Mouse (Mus musculus) 416B (cell line): ENCODE data around the gene Mroh2a.
A peak's percentile ranks its signal among the peaks of the same experiment; 100 is the strongest.

ENCODE experiments used
- DNase-seq: peaks from one replicate; pipeline ENCODE4 v3.0.0; 2011; ENCODE audit warnings: low read depth

The Mroh2a gene

DNA sequence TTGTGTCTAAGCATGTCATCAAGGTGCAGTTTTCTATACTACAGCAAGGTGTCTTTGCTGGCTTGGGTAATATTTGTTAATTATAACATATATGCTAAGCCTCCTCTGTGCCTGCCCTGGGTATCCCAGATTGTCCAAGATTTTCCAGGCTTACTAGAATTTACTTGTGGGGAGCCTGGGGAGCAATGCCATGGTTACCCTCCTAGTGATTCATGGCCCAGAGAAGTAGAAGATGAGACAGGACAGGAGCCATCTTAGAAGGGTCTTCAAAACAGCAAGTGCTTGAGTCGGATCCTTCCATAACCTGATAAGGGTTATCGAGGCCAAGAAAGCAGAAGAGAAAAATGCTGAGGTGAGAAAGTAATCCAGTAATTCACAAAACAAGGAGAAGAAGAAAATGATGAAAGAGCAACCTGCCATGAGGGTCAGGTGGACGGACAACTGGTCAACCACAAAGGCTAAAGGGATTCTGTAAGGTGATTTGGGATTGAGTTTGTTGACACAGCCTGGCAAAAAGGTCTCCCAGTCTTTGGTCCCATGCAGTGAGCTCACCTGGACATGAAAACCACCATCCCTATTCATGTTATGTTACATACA lies 64.7 kb downstream of the Mroh2a start:
- no peak for DNase-seq

DNA sequence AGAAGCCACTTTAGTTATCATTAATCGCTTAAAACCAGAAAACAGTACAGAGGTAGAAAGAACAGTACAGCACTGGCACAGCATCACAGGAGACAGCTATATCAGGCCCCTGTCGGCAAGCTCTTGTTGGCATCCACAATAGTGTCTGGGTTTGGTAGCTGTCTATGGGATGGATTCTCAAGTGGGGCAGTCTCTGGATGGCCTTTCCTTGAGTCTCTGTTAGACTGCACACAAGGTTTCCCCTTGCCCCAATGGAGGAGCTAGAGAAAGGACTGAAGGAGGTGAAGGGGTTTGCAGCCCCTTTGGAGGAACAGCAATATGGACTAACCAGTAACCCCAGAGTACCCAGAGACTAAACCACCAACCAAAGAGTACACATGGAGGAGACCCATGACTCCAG lies 65.3 kb downstream of the Mroh2a start:
- DNase-seq = no peak

DNA sequence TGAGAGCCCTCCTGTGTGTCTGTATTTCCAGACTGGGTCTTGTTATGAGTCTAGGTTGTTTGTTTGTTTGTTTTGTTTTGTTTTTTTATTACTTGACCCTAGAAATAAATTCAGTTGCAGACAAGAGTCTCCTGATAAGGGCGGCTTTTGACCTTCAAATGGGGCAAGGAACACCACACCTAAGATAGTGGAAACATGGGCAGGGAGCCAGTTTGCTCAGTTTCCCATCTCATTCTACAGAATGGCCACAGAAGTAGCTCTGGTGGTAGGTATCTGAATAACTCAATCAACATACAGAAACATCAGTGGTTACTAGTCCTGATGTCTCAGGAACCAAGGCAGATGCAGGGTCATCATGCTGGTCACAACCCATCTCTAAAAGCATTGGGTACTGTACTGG lies 67.9 kb downstream of the Mroh2a start:
- peak; percentile 4 for DNase-seq

DNA sequence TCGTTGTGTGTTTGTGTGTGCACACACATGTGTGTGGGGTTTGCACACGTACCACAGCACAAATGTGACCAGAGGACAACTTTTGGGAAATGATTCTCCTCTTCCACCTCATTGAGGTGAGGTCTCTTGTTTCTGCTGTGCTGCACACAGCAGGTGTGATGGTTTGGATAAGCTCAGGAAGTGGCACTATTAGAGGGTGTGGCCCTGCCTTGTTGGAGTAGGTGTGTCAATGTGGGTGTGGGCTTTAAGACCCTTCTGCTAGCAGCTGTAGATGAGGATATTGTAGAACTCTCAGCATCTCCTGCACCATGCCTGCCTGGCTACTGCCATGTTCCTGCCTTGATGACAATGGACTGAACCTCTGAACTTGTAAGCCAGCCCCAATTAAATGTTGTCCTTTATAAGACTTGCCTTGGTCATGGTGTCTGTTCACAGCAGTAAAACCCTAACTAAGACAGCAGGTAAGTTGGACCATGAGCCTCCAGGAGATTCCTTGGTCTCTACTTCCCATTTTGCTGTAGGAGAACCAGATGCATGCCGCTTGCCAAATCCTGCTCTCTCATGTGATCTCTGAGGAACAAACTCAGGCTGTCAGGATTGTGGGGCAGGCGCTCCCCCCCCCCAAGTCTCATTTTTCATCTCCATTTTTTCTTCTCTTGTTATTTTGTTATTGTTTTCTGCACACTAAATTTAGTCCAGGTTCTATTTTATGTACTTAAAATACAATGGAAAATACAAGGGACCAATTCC lies 69.6 kb downstream of the Mroh2a start:
- DNase-seq = no peak

DNA sequence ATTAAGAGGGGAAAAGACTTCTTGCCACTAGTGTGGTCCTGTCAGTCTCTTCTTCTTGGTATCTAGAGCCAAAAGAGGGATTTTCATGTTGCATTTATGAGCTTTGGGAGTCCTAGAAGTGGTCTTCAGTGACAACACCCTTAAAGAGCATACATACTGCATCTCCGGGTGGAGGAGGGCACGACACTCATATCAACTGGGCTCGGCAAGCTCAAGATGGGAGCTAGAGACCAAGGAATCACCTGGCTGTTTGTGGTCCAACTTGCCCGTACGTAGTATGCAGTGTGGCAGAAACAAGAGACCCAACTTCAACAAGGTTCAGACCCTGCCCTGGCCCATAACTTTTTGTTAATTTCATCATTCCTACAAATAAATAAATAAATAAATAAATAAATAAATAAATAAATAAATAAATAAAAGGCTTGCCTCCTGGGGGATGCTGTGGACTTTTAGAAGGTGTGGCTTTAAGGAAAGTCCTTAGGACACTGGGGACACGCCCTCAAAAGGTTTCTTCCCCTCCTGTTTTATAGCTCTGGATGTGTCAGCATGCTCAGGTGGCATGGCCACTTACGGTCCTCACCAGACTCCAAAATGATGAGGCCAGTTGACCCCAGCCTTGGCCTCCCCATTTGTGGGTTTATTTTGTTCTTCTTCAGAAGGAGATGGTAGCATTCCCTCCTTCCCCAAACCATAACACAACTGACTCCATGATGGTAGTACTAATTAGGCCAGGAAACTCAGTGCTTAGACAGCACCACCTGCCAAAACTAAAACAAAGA lies 70.9 kb downstream of the Mroh2a start:
- peak; percentile 4 for DNase-seq

DNA sequence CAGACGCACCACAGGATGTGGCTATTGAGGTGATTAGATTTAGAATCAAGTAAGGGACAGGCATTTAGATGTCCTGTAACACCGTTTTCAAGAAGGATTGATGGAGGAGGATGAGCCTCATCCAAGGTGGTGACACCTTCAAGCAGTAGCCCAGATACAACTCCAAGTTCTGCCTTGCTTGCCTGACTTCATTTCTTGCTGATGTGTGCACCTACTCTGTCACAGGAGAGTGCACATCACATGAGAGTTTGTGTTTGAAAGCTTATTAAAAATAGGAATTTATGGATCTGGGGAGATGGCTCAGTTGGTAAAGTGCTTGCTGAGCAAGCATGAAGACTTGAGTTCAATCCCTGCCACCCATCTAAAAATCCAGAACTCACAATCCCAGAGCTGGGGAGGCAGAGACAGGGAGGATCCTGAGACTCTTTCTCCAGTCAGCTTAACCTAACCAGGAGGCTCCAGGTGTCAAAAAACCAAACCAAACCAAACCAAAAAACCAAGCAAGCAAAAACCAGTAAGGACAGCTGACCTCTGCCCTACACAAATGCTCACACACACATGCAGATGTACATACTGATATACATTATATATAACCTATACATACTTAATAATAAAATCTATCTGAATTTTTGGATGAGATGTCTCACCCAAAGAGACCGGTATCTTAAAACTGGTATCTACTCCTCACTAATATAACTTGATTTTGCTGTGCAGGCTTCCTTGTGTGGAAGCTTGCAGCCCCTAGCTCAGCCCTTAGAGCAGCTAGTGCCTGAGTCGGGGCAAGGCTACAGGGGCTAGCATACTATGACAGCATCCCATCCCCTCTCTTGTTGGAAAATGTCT lies 72.1 kb downstream of the Mroh2a start:
- DNase-seq = peak; percentile 15

DNA sequence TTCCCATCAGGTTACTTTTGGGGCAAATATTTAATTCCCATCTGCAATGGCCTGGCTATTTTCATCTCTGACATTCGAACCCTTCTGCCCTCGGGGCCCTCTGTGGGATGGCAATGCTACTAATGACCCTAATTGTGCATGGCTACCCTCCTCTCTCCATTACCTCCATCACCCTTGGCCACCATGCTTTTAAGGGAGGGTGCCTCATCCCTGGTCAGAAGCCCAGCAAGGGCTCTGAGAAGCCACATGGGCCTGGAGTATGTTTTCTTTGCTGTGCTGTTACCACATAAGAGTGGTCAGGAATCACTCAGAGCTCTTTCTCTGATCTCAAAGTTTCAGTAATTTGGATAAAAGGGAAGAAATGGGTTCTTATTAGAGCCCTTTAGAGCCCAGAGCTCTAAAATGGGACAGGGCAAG lies 72.8 kb downstream of the Mroh2a start:
- DNase-seq = peak; percentile 3

DNA sequence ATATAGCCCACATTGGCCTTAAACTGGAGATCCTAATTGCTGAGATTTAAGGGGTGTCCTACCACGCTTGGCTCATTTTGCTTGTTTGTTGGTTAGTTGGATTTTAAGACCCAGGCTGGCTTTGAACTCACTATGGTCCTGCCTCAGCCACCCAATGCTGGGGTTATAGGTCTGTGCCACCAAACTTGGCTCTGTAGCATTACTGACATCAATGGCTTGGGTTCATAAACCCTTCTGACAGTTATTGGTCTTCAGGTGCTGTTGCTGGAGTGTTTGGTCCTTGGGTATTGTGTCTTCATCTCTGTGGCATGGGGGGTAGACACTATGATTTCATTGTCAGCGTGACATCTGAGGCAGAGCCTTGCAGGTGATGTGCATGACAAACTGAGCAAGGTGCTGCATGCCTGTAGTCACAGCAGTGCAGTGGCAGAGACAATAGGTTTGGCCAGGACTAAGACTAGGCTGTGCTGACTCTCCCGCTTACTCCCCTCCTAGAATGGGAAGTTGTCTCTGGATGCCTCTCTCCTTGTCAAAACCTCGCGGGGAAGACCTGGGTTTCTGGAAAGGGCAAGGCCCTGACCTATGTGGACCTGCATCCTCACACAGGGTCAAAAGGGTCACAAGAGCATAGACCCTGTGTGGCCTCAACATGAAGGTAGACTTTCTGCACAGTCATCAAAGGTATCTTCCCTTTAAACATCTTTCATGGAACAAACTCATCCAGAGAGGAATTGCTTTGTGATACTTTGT lies 73.7 kb downstream of the Mroh2a start:
- peak; percentile 6 for DNase-seq

DNA sequence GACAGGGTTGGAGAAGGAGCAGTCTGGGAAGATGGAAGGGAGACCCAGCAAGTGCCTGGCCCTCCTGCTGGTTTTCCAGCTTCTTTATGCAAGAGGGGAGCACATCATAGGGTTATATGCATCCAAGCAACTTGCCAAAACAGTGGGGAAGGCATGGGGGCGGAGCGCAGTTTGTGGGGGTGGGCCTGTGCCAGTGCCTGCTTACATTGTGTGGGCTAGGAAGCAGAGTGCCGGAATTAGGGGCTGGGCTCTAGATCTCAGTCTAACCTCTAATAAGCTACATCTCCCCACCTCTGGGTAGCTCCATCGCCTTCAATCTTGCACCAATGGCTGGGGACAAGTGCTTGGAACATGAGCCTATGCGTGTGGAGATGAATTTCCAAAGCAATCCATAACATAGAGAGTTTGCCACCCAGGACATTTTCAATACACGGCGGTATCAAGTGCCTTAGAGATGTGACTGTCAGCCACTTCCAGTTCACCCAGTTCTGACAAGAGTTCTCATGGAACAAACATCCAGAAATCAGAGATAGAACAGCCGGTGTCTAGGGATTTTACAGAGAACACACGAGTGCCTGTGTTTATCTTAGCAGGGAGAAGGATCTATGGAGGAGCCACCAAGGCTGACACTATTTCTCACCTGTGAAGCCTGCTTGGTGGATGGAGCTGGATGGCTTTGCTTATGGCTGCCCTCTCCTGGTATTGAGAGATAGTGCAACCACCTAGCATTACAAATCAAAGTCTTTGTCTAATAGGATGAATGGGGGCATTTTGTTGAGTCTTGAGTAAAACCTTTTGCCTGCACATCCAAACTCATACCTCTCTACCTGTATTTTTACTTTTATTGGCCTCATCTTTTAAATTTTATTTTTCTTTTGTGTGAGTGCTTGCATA lies 74.6 kb downstream of the Mroh2a start:
- peak; percentile 51 for DNase-seq

DNA sequence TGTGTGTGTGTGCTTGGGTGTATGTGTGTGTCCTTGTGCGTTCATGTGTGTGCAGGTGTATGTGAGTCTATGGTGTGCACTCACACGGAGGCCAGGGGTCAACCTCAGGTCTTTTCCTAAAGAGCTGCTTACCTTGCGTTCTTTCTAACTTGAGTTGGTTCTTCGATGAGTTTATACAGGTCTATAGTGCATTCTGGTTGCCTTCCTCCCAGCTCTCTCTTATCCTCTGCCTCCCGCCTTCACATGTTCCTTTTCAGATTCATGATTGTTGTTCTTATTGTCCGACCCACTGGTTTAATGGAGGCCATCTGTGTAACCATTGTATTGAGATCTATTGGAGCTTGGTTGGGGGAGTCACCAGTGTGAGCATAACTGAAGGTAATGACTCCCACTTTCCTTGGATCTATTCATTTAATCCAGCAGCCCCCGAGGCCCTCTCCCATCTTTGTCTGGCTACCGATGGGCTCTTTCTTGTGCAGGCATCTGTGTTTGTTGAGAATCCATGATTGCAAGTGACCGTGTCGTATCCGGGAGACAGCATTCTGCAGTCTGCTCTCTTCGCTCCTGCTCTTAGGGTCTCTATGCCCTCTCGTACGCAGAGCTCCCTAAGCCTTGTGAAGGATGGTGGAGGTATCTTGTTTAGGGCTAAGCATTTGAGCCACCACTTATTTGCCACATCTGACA lies 75.4 kb downstream of the Mroh2a start:
- peak; percentile 6 for DNase-seq

DNA sequence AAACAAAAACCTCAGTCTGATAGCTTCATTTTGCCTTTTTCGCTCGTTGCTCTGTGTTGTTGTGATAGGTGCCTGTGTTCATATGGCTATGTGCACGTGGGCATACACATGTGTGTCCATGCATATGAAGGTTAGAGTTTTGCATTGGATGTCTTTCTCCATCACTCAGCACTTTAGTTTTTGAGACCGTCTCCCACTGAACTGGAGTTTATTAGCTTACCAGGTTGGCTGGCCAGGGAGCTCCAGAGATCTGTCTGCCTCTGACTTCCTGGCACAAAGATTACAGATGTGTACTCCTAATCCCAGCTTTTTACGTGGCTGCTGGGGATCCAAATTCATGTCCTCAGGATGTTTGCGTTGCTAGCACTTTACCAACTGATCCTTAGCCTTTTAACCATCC lies 77.0 kb downstream of the Mroh2a start:
- peak; percentile 3 for DNase-seq

DNA sequence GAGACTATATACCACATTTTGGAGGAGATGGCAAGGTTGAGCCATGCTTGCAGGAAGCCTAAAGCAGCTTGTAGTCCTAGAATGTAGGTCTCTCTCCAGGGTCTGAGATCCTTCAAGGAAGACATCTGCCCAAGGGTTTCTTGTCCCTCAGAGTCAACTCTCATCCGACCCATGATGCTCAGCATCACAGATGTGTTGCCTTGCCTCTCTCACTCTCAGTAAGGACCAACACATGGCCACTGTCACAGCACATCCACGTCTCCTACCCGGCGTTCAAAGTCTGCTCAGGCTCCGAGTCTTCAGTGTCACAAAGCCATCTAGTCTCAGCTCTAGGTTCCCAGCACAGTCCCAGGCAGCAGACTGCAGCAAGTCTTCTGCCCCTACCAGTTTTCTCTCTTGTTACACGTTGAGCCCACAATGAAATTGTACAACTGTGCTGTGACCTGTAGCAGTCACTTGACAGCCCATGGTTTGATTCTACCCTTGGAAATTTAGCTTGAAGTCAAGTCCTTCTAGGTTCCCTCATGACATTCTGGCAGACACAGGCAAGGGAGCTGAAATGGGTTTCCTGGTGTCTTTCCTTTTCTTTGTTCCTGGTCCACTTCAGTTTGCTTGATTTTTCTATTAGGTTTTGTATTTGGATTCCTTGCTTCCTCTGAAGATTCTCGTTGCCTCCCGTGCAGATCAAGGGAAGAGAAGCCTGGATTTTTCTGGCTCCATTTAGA lies 77.6 kb downstream of the Mroh2a start:
- DNase-seq = peak; percentile 5

DNA sequence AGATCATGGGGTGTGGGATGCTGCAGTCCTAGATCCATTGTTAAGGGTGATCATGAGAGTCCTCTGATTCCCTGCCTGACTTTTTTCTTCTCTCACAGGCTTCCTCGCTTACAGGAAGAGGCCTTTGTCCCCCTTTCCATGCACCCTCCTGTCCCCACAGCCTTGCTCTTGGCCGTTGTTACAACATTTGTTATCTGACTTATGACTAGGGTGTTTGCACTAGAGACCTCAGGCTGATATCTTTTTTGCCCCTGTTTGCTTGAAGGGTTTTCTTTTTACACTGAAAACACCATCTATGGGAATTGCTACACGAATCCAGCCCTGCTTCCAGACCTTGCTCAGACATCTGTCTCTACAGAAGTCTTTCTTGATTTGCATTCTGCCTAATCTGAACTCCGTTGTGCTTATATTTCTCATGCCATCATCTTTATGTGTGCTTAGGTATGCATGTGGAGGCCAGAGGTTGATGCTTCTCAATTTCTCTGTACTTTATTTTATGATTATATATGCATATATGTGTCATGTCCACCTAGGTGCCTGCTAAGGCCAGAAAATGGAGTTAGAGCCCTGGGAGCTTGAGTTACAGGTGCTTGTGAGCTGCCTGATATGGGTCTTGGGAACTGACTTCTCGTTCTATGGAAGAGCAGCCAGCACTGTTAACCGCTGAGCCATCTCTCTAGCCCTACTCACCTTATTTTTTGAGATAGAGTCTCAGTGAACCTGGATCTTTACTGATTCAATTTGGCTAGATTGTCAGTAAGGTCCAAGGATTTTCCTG lies 78.4 kb downstream of the Mroh2a start:
- peak; percentile 9 for DNase-seq

DNA sequence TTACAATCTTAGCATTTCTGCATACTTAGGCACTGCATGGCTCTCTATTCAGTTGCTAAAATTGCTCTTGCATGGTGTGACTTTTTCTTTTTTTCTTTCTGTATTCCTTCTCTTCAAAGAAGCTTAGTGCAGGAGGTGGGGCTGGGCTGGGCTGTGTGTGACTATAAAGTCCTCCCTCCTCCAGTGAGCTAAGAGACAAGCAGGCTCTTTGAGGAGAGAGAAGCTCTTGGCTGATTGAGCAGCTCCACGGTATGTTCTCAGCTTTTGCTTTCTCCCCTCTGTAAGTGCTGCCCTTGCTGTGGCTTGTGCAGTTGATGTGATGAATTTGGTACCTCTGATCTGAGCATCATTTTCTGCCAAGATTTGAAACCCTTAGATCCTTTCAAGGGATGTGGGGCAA lies 79.8 kb downstream of the Mroh2a start:
- DNase-seq = peak; percentile 3

DNA sequence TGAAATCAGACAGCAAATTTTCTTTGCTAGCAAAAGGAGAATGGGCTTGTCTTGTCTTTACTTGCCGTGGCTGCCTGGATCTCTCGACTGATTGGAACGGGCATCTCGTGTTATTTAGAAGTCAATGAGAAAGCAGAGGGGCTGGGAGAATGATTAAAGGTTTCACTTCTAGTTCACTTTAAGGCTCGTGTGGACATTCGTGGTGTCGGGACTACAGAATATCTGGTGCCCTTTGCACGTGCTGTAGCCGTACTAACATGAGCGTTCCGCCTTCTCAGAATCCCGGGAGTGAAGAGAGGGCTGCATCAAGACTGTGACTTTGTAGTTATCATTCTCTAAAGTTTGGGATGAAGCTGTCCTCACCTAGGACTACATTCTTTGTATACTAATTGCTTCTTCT lies 80.4 kb downstream of the Mroh2a start:
- DNase-seq = no peak

DNA sequence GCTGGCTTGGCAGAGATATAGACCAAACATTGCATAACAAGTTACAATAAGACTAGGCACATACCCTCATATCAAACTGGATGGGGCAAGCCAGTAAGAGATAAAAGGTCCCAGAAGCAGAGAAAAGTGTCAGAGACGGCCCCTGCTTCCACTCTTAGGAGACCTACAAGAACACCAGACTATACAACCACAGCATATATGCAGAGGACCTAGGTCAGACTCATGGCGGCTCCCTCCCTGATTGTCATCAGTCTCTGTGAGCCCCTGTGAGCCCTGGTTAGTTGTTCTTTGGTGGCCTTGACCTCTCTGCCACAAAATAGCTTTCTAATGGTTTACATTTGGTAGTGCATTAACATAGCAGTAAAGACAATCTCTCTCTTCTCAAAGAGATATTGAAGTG lies 82.2 kb downstream of the Mroh2a start:
- peak; percentile 5 for DNase-seq

DNA sequence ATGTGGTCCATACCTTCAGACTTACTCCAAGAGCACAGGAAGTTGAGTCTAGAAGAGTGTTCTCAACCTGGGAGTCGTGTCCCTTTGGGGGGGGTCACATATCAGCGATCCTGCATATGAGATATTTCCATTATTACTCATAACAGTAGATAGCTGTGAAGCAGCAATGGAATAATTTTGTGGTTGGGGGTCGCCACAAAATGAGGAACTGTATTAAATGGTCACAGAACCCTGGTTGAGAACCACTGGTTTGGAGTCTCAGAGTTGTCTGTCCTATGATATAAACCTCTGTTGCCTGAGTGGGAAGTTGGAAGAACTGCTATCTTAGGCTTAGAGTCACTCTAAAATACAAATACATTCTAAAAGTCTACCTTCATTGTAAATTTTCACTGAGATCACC lies 83.1 kb downstream of the Mroh2a start:
- DNase-seq = peak; percentile 6

DNA sequence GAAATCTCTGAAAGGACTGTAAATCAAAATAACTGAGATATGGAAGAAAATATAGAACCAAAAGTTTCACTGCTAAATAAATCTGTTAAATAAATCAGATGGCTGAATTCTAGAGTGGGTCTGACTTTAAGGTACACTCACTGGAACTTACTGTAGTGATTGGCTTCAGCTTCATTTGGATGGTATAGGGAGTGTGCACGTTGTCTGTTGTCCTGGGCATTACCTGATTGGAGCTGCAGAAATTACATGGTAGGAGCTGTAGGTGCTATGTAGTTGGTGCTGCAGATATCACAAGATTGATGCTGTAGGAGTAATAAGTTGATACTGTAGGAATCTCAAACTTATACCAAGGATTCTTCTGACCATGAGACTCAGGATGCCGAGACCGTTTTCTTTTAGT lies 83.6 kb downstream of the Mroh2a start:
- peak; percentile 5 for DNase-seq
